Mouse (Mus musculus) adrenal gland, adult 8-10 months (tissue): ENCODE data around the gene Cblc. TPM values are rescaled to one million over a fixed set of nuclear protein-coding genes. Genes with fewer than 3 reads are reported as not detected.

Source experiments
- DNase-seq: peaks from one replicate; pipeline ENCODE4 v3.0.0; 2022
- total RNA-seq, 4 experiments: library from RNA; stranded (reverse); gene quantifications; 2 replicates each; pipeline ENCODE4 v1.2.4; 2022

The Cblc gene
- total RNA-seq, 4 experiments from 2014 or later: 0.43 TPM; not detected in 3

DNA sequence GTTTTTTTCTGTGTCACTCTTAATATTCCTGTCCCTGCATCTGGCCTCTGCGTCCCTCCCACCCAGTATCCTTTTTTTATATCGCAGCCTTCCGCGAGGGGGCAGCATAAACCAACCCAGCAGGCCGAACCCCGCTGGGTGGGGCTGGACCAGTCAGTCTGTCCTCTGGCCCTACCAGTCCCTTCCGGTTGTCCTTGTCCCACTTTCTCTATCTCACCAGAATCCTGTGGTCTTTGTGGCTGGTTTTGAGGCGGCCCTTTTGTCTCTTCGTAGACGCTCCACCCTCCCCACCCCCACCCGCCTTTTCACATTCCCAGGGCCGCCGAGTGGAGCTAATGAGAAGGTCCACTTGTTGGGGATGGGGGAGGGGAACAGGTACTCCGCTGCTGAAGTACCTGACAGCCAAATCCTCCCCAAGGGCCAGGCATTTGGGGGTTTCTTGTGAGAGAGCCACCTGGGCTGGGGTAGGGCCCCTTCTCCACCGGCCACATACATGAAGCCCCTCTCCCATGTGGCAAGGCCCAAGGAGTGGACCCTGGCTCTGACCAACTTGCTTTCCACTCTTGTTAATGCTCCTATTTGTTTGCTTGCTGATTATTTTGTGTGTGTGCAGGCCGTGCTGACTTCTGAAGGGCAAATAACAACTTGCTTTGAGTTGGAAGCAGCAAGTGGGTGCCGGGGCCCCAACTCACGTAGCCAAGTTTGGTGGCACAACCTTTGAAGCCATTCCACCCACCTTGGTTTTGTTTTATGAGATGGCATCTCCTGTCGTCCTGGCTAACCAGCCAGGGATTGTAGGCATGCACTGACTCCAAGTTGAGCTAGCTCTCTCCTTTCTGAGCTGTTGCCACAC lies 46.2 kb downstream of the Cblc start, which contains the start of gene Nectin2:
TSS of gene Nectin2 (minus strand) at position 267 of the 853 bp plus-strand sequence.
- DNase-seq: peak; percentile 92

DNA sequence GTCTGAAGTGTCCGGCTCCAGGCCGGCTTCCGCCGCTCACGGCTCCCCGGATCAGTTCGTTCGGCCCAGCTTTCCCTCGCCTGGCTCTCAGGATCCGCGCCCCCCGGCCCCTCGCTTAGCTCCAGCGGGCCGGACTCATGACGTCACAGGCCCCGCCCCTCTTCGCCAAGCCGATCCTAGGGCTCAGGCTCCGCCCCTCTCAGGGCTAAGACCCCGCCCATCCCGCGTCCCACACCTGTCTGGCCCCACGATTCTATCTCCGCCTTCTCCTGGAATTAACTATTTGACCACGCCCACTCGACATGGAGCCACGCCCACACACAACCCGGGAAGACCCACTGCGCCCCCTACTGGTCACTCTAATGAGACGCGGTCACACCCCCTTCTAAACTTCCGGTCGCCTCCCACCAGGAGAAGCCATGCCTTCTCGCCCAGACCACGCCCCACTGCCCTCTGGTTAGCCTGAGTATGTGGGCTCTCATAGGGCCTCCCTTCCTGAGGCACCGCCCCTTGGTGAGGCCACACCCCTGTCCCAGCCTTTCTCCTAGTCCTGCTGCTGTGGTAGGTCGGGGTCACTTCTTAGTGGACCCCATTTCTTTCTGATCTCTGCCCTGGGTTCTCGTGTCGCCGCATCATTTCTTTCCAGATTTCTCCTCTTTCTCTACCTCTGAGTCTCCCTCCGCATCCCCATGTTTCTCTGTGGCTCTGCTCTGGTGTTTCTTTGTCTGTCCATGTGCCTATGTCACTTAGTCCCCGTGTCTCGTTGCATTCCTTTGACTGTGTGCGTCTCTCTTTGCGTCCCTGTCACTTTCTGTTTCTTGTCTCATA lies 47.0 kb downstream of the Cblc start:
- peak; percentile 99 for DNase-seq

DNA sequence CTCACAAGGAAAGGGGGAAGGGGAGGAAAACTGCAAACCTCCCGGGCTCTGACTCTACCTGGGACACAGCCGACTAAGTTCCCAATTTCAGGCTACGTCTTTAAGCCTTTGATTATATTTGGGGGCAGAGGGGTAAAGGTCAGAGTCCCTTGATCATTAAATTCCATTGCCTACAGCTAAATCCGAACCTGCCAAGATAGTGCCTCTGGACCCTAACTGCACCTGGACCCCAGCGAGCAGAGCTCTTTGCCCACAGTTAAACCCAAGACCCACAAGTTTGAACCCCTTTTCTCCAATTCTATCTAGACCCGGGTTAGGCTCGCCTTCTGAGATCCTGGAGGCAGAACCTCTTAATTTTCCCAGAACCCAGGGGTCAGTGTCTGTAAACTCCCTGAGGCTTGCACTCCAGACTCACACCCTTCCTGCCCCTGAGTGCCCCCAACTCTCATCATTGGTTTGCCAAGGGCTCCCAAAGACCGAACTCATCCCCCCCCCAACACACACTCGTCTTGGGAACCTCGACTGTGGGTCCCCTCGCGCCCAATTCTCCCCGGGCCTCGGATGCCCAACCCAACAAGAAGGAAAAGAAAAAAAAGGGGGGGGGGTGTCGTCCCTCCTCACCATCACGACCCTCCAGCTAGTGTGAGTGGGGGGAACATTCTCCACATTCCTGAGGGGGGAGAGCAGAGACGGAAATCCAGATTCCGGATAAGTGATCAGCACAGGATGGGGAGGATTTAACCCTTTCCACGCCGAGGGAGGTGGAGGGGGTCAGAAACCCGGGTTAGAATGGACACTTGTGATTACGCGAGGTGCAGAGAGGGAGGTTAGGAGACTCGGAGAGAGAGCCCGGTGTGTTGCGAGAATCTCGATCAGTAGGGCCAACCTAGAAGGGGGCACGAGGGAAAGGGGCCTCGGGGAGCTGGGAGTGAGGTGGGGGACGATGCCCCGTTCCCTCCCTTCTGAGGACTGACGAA lies 48.1 kb downstream of the Cblc start:
- peak; percentile 56 for DNase-seq

DNA sequence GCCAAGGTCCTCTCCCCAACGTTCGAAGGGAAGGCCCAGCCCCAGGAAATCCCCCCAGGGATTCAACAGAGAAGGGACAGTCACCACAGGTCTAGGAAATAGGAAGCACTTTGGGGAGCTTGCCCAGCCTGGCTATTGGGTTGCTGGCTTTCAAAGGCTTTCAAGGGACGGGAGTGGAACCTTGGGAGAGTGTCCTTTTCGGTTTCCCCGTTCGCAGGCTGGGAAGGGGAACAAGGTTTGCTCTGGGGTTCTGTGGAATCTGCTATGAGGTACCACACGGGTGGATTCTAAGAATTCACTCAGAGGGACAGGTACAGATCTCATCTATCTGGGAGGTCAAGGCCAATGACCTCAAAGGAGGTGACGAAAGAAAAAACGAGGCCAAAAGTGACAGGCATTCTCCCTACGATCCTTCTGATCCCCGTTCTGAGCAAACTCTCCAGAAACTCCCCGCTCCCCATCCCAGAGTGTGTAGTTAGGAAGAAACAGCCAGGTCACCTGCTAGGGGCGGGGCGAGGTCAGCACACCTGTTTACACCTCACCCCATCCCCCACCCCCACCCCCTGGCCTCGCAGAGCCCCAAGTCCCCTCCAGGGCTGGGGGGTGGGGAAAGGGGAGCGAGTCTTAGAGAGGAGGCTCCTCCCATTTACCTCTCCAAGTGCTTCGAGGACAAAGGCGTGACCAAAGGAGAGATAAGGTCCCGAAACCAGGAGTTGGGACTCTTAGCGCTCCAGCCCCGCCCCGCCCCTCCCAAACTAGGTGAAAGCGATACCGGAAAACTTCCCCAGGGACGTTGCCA lies 49.0 kb downstream of the Cblc start:
- DNase-seq: no peak

DNA sequence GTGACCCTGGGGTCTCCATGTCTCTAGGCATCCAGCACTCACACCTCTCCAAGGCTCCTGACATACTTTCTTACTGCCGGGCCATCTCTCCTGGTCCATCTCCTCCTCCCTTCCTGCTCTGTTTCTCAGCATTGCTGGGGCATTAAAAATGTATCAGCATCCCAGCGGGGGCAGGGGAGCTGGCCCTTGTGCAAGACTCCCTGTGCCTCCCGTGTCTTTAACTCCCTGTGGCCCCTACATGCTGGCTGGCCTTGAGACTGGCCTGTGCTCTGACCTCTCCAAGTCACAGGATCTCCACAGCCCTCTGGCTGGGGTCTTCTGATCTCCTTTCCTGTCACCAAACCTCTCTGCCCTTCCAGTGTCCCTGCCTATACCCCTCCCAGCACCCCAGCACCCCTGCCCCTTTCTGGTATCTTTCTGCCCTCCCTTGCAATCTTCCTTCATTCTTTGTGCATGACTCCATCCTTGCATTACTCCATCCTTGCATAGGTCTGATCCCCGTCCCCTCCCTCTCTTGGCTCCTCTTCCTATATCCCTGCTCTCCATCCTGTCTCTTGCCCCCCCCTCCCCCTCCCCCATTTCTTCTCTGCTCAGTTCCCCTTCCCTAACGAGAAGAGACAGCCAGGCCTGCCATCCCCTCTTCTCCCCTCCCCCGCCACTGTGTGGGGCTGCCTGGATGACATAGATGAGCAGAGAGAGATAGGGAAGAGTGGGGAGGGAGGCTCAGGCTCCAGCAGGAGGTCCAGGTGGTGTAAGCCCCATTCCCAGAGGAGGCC lies 50.0 kb downstream of the Cblc start:
- DNase-seq: no peak

DNA sequence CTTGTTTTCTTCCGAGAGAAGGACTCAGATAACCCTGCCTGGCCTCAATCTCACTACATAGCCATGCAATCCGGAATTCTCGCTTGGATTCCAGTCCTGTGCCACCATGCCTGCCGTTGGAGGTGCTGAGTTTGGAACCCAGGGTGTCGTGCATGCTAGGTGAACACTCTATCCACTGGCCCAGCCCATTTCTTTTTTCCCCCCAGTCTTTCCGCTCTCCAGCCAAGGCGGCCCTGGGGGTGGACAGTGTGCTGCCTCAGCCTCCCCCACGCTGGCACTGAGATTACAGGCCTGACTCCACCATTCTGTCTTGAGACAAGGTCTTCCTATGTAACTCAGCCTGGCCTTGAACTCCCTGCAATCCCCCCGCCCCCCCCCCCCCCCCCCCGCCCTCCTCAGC lies 50.6 kb downstream of the Cblc start:
- no peak for DNase-seq

DNA sequence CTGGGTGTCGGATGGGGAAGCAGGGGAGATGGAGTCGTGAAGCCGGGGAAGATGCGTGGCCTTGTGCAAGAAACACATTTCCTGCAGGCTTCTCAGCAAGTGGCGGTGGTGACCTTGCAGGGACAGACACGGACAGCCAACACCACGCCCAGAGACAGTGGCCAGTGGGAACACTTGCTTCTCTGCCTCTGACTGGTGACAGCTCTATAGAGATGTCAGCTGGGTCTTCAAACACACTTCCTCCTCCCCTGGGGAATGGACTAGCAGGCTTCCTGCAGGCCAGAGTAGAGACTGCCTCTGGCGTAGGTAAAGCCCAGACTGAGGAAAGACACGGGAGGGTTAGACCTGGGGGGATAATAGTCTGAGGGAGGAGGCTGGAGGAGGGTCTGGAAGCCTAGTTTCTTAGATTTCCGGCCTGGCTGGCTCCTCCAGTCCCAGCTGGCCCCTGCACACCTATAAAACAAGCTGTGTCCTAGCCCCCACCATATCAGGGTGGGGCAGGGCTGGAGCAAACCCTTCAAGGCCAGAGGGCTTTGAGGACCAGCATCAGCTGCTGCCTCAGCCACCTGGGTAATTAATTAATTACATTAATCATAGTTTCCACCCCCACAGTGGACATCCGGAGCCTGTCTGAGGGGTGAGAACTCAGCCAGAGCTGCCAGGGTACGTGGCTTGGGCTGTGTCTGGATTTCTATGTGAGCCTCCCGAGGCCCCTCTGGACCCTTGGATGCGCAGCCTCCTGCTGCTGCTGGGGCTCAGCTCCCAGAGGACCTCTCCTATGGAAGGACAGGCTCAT lies 51.8 kb downstream of the Cblc start:
- peak; percentile 81 for DNase-seq

DNA sequence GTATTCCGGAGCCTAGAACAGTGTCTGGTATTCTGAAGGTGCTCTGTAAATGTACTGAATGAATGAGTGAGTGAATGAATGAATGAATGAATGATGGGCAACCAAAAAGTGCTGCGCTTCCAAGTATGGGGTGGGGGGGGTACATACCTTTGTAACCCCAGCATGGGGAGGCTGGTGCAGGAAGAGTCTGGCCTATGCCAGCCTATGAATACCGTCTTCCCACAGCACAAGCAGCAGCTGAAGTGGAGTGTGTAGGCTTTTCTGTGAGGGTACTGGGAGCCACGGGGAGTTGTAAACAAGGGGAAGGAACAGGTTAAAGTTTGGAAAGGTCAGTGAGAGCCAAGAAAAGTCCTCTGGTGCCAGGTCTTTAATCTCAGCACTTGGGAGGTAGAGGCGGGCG lies 52.8 kb downstream of the Cblc start:
- DNase-seq: no peak

DNA sequence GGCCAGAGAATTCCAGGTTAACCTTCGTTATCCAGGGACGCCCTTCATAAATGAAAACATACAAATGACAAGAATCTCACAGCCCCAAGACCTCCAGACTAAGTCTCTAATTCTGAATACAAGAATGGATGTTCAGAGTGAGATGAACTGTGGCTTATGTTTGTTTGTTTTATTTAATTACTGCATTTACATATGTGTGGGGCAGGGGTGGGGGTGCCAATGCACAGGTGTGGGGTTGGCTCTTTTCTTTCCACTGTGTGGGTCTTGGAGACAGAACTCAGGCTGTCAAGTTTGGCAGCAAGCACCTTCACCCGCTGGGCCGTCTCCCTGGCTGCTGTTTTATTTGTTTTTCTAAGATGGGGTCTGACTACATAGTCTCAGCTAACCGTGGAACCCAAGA lies 54.1 kb downstream of the Cblc start:
- no peak for DNase-seq

DNA sequence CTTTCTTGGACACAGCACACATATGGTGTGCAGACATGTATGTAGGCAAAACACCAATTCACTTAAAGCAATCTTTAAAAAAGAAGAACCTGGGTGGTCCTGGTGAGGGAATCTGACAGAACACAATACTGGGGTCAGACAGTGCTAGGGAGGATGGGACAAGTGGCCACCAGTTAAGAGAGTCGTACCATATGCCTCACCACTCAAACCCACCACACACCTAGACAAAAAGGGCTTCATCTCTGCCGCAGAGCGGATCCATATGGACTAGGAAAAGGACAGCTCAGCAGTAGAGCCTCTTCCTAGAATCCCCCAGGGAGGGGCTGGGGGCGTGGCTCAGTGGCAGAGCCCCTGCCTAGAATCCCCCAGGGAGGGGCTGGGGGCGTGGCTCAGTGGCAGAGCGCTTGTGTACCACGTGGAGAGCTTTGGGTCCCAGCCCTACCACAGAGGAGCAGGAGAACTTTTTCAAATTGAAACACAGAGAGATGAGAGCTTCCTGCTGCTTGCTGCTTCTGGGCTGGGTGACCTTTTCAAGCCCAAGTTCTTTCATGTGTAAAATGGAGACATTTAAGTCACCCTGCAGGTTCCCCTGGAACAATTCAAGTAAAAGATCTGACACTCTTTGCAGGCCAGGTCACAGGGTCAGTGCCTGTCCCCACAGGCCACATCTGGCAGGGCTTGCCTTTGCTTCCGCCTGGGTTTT lies 55.1 kb downstream of the Cblc start:
- no peak for DNase-seq

DNA sequence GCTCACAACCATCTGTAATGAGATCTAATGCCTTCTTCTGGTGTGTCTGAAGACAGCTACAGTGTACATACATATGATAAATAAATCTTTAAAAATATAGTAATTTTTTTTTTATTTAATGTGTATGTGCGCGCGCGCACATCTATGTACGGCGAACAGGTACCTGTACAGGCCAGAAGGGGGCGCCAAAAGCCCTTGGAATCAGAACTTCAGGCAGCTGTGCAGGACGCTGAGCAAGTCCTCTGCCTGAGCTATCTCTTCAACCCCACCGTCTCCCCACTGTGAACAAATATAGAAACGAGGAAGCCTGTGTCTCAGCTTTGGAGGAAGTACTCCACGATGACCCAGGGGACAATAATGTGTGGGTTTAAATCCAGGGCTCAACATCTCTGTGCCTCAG lies 56.3 kb downstream of the Cblc start:
- no peak for DNase-seq

DNA sequence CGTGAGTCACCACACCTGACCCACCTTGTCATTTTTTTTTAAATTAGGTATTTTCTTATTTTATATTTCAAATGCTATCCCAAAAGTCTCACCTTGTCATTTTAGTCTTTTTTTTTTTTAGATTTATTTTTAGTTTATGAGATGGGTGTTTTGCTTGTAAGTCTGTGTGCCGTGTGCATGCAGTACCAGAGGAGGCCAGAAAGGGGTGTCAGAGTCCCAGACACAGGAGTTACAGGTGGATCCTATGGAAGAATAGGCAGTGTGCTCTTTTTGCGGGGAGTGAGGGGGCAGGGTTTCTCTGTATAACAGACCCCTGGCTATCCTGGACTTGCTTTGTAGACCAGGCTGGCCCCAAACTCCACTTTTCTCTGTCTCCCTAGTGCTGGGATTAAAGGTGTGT lies 57.8 kb downstream of the Cblc start:
- no peak for DNase-seq

DNA sequence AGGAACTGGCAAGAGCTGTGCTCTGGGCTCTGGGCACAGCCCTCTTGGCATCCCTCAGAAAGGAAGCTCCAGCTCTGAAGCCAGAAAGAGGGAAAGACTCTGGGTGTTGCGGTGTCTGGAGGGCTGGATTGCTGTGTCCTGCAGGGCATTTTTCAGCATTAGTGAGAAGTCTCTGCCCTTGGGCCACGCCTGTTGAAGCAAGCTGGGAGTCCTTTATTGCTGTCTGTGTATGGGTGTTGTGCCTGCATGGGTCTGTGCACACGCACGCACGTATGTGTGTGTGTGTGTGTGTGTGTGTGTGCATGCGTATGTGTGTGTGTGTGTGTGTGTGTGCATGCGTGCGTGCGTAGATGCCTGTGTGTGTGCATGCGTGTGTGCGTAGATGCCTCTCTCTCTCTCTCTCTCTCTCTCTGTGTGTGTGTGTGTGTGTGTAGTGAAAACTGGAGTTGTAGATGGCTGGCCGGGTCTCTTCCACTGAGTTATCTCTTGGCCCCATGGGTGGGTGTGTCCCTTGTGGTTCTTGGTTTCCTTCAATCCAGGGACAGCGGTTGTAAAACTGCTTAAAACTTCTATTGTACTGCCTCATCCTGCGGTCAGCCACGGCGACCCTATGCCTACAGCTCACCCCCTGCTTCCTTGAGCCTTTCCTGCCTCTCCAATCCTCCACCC lies 60.1 kb downstream of the Cblc start:
- DNase-seq: no peak

DNA sequence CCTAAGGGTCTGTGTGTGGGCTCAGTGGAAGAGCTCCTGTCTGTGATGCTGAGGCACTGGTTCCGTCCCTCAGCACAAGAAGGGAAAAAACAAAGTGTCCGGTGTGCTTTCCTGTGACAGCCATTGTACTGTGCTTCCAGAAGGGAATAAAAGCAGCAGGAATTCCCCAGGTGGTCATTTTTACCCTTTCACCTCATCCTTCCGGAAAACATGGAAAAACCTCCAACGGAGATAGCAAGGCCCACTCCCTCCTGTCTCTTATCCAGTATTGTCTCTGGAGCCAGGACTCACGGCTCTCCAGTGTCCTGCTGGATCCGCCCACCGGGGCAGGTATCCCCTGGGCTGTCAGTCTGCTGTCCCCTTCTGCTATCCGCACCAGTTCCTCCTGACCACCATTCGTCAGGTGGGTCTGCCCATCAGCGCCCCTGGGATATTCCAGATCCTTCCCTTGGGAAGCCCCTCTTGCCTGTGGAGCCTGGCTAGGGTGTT lies 62.4 kb downstream of the Cblc start:
- DNase-seq: no peak
